ENCODE assay signal across 23 mouse cellular contexts in genomic region chr3:69816547-69816946, GRCm38 (mm10). TPM values are rescaled to one million over a fixed set of nuclear protein-coding genes. Genes with fewer than 3 reads are reported as not detected.
"Had no signal": no experiment of that assay in that cellular context is flagged by ENCODE, and none has a peak within 500 bp of the region (broad histone marks: within the 10 kb centered on the region; RNA-seq: fewer than 3 reads in every experiment).

No protein-coding gene starts in this region.

- H3K4me1 ChIP-seq: limb, embryonic 13.5 days; liver, embryonic 12.5 days; liver, embryonic 15.5 days; megakaryocyte, embryonic 14.5 days; midbrain, embryonic 10.5 days; midbrain, embryonic 13.5 days had no signal

- DNase-seq: kidney, postnatal 14 days; kidney, postnatal 4 days; liver; lung, adult 18-20 months; lung, postnatal 10 days; lung, postnatal 36 days; retina, postnatal 1 day; right cerebral cortex, postnatal 25 days; spleen, adult 18-20 months; thymus, postnatal 36 days had no signal

- H3K4me3 ChIP-seq: limb, embryonic 10.5 days; limb, embryonic 13.5 days; liver, embryonic 12.5 days; liver, embryonic 15.5 days; lung, embryonic 15.5 days; megakaryocyte, embryonic 14.5 days; midbrain, embryonic 10.5 days; midbrain, embryonic 13.5 days; myocyte; neural tube, embryonic 13.5 days; stomach, embryonic 15.5 days had no signal

- H3K27me3 ChIP-seq: limb, embryonic 13.5 days; liver, embryonic 12.5 days; liver, embryonic 15.5 days; lung, embryonic 15.5 days; megakaryocyte, embryonic 14.5 days; midbrain, embryonic 13.5 days; neural tube, embryonic 13.5 days; stomach, embryonic 15.5 days had no signal

- H3K27ac ChIP-seq: limb, embryonic 10.5 days; limb, embryonic 13.5 days; liver, embryonic 12.5 days; liver, embryonic 15.5 days; lung, embryonic 15.5 days; midbrain, embryonic 10.5 days; midbrain, embryonic 13.5 days; neural tube, embryonic 13.5 days; stomach, embryonic 15.5 days had no signal

RNA-seq across cellular contexts. Expression of gene Sptssb, which starts 43.2 kb away (rescaled TPM):
- total RNA-seq: monocyte, adult 5-6 weeks; neutrophil, adult 5-6 weeks had no signal
- polyA plus RNA-seq: myocyte had no signal
